Mouse (Mus musculus): ENCODE measurements at regions not wholly inside any gene's neighbourhood (a gene's known extent, or its start where the extent isn't known, plus 50 kb on each side); places are given as distances from the start of the nearest gene placed in this dataset.

- DNase-seq = no peak
These were observed 484.3 kb upstream of the Zfp462 start for GRCm38 (mm10) chr4:54460596-54460995.

- DNase-seq = no peak
These were observed 475.7 kb upstream of the Zfp462 start for GRCm38 (mm10) chr4:54469176-54469575.

GRCm38 (mm10) chr4:54470022-54471008 lies 474.5 kb upstream of the Zfp462 start:
- DNase-seq = peak; percentile 48 to 55

DNA sequence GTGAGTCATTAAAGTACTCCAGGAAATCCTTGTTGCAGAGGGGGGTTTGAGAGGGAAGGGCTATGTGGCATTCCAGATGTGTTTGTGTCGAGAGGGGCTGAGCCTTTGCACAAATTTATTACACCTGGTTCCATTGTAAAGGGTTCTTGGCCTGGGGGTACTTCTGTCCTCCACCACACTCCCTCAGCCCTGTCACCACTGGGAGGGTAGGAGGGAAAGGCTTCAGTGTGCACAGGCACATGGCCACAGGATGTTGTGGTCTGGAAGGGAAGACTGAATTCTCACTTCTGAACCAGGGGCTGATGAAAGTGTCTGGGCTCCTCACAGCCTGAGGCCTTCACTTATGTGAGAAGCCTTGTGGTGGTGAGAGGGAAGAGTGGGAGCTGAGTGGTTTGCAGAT lies 473.8 kb upstream of the Zfp462 start:
- no peak for DNase-seq

DNA sequence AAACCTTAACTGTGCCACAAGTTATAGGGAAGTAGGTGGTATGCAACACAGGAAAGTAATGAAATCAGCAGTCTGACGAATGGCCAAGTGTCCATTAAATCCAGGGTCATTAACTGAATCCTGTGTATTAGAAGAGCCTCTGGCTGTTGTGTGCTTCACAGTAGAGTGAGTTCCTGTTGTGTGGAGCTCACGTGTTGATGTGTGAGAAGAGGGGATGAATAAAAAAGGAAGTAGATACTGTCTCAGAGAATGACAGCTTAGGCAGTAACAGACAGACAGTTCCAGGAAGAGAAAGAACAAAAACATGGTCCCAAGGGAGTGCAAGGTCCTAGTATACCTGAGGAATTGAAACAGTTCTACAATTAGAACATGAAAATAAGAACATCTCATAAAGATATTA lies 463.1 kb upstream of the Zfp462 start:
- DNase-seq = no peak

GRCm38 (mm10) chr4:54493074-54493473 lies 451.8 kb upstream of the Zfp462 start:
- no peak for DNase-seq

- no peak for DNase-seq
These were observed 447.4 kb upstream of the Zfp462 start for GRCm38 (mm10) chr4:54497312-54497994.

DNA sequence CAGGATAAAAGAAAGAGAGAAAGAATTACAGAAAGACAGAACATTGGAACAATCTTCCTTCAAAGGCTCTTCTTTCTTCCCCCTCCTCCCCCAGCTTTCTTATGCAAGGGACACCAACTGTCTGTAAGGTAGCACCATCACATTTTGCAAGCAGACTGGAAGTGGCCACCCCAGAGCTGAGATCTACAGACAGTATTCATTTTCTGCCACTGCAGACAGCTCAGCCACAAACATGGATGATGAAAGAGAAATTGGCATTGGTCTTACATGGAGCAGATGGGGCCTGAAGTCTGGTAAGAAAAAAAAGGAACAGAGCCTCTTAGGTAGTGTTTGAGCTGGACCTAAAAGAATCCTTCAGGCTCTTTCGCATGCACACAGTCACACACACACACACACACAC lies 428.9 kb upstream of the Zfp462 start:
- DNase-seq = no peak

- DNase-seq = no peak
These were observed 421.6 kb upstream of the Zfp462 start for GRCm38 (mm10) chr4:54523283-54523682.

DNA sequence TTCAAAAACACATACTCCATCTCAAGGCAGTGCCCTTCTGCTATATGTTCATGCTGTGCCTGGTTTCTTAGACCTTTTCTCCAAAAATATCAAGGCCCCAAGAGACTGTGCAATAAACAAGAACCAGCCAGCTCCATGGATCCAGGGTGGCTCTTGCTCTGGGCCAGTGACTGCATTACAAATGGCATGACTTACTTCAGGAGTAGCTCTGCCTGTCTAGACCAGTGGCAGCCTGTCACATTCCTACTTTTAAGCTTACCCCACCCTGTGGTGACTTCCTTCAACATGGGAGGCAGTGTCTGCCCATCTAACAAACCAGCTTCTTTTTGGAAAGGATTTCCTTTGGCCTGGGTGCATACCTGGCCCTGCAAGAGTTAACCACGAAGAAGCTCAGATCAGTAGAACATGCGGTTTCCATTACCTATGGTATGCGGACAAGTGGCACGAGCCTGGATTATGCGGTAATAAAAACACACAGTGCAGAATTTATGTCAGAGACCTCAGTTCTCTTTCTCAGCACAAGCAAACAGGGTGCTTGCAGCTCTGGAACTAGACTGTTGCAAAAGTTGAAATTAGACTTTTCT lies 418.8 kb upstream of the Zfp462 start:
- no peak for DNase-seq

- DNase-seq = peak in 1 of 2 experiments; percentile 12
These were observed 417.2 kb upstream of the Zfp462 start for GRCm38 (mm10) chr4:54527660-54528059.

DNA sequence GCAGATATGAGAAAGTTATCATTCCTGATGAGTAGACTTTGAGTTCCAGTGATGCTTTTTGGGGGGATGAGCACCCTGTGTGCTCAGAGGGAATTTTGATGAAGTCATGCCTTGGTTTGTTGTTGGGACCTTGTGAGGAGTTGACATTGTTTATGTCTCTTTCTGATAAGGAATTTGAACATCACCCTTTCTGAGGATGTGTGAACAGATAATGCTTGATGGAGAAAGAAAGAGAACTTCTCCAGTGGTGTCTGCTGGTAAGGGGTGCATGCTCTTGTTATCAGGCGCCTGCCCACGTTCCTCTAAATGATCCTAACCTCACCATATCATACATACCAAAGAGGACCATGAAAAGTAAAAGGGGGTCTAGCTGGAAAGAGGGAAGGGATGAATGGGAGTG lies 413.1 kb upstream of the Zfp462 start:
- no peak for DNase-seq

DNA sequence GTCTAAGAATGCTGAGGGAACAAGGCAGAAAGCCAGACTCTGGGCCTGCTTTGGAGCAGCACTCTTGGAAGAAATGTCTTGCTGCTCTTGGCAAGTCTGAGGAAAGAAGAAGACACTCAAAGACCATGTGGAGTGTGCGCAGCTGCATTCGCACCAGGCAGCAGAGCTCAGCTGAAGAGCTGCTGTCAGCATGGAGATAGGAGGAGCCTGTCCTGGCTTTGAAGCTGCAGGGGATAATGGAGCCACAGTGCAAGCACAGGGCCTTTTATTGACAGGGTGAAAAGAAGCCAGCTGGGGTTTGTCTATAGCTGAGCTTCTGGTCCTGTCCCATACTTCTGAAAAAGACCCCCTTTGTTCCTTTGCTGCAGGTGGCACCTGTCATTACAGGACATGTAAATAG lies 411.0 kb upstream of the Zfp462 start:
- DNase-seq = peak; percentile 24 to 33

- no peak for DNase-seq
These were observed 391.8 kb upstream of the Zfp462 start for GRCm38 (mm10) chr4:54552864-54553618.

DNA sequence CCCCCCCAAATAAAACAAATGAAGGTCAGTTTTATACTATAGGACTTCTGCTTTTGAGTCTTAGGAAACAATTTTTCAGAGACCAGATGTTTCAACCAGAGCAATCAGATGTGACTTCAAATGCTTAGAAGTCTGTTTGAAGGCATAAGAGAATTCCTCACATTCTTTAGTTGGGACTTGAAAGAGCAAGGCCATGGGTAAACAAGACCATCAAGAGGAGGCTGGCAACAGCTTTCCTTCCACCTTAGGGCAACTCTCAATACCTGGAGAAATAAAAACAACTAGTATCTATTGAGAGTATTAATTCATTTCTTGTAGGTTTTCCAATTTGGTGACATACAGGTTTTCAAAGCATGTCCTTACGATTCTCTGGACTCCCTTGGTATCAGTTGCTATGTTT lies 381.8 kb upstream of the Zfp462 start:
- DNase-seq = no peak

DNA sequence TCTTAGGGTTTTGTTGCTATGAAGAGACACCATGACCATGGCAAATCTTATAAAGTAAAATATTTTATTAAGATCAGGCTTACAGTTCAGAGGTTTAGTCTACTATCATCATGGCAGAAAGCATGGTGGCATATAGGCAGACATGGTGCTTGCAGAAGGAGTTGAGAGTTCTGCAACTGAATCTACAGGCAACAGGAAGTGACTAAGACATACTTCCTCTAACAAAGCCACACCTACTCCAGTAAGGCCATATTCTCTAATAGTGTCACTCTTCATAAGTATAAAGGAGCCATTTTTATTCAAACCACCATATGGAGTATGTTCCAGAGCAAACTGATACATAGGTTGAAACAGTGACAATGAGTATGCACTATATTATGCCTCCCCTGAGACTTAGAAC lies 371.7 kb upstream of the Zfp462 start:
- no peak for DNase-seq

DNA sequence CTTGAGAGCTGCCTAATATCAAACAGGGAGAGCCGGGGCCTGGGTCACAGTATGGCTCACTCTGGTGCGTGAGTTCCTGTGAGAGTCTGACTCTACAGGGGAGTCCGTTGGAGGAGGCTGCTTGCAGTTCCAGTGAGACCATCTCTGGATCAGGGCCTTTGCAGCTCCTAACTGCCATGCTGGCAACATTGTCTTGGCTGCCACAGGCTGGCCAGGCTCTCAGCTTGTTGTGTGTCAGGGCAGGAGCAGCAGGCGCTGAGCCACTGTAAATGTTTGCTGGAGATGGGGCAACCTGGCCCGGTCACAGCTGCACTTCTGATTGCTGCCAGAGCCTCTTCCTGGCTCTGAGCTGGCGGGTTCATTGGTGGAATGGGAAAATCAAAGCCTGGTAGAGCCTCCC lies 357.7 kb upstream of the Zfp462 start:
- no peak for DNase-seq

DNA sequence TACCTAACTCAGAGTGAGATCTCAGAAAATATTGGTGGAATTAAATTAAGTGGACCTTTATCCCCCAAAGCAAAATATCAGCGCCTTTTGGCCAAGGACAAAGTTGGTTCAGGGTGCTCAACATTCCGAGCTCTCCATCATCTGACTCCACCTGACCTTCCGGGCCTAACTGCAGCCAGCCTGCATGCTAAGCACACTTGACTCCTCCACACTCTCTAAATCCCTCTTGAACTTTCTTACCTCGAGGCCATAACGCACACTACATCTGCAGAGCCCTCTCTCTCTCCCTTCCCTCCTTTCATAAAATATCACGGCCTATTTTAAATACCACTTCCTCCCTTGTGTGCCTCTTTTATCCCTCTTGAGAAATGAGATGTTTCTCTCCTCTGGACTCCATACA lies 356.1 kb upstream of the Zfp462 start:
- DNase-seq = no peak

- peak in 1 of 2 experiments; percentile 9 for DNase-seq
These were observed 343.0 kb upstream of the Zfp462 start for GRCm38 (mm10) chr4:54601671-54602512.

DNA sequence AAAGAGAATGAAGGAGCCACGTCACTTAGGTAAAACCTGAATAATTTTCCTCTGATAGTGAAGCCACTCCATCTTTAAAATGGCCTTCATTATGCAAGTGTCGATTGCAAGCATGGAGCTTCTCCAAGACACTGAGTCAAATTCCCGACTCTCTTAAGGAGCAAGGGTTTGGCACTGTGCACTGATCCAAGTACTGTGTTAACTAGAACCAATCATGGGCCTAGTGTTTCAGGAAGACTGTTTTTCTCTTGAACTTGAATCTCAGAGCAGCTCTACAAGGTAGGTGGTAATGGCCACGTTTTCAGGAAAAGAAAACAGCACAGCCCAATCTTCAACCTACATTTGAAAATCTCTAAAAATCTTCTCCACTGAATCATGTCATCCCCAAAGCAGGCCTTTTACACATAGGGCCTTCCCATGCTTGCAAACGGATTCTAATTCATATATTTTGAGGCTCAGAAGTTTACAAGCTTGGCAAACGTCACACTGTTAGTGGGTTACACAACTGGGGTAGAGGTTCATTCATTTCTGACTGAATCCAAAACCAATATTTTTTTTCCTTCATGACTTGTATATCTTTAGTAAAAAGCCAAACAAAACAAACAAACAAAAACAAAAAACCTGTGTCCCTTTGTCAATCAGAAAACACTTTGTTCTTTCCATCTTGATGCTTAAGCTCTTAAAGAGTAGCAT lies 342.2 kb upstream of the Zfp462 start:
- DNase-seq = no peak

DNA sequence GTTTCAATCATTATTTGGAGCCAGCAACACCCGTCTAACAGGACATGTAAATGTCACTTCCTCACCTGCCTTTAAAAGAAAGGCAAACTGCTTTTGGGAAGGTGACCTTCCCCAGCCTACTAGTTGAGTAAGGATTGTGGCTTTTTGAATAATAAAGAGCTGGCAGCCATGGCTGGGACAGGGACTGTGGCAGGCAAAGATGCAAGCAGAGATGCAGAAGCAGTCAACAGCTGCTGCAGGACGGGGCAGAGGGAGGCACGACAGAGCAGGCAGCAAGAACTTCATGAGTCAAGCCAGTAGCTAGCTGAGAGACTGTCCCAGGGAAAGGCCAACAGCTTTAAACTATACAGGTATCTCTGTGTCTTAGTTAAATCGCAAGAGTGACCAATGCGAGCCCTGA lies 334.7 kb upstream of the Zfp462 start:
- no peak for DNase-seq
